Mouse (Mus musculus): ENCODE data around the gene Slc47a1.

DNA sequence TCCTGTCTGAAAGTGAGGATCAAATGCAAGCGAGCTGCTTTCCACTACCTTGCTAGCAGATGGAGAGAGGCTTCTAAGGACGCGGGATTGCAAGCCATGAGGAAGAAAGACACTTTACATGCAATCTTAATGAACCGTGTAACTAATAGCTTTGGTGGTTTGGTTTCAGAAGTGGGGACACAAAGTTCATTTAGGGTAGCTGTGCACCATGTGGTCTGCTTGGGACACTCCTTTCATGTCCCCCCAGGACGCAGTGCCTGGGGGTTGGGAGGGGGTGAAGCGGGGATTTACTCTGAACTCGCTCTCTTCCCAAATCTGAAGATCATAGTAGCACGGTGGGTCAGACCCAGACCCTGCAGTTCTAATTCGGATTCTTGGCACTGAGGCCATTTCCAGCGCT, 36.2 kb downstream of the Slc47a1 start:
- TF ChIP-seq CTCF (IDR thresholded peaks at IDR 0.05; ENCODE audit: low read depth): no peak
- TF ChIP-seq EP300 (IDR thresholded peaks at IDR 0.05; ENCODE audit: low read depth): no peak

Measured in heart, postnatal 0 days (tissue).